Mouse (Mus musculus) neural tube, embryonic 13.5 days (tissue): ENCODE measurements at regions not wholly inside any gene's neighbourhood (a gene's known extent, or its start where the extent isn't known, plus 50 kb on each side); places are given as distances from the start of the nearest gene placed in this dataset.

Experiments used
- ATAC-seq: fragments of 200-750 bp; cut with Nextera tagmentation; 2 replicates; pipeline ENCODE4 v1.8.0; 2017; ENCODE audit warnings: low read depth, mild to moderate bottlenecking, moderate TSS enrichment, moderate library complexity
- H3K27ac ChIP-seq: fragments of 300-500 bp; sonication (generic); replicated peaks from 2 replicates; pipeline ENCODE4 v1.5.1; 2015; ENCODE audit warnings: moderate library complexity, mild to moderate bottlenecking, inconsistent platforms
- H3K27me3 ChIP-seq: fragments of 300-500 bp; sonication (generic); 2 replicates; pipeline ENCODE4 v1.6.1; 2015; ENCODE audit warnings: mild to moderate bottlenecking, inconsistent platforms
- H3K36me3 ChIP-seq: fragments of 300-500 bp; sonication (generic); 2 replicates; pipeline ENCODE4 v1.6.1; 2015; ENCODE audit warnings: mild to moderate bottlenecking, inconsistent platforms
- H3K4me1 ChIP-seq: fragments of 300-500 bp; sonication (generic); replicated peaks from 2 replicates; pipeline ENCODE4 v1.6.1; 2015; ENCODE audit warnings: inconsistent platforms
- H3K4me2 ChIP-seq: fragments of 300-500 bp; sonication (generic); 2 replicates; pipeline ENCODE4 v1.6.1; 2015; ENCODE audit warnings: inconsistent platforms, mild to moderate bottlenecking, moderate library complexity
- H3K4me3 ChIP-seq: fragments of 300-500 bp; sonication (generic); 2 replicates; pipeline ENCODE4 v1.5.1; 2015; ENCODE audit warnings: mild to moderate bottlenecking, inconsistent platforms
- H3K9ac ChIP-seq: fragments of 300-500 bp; sonication (generic); 2 replicates; pipeline ENCODE4 v1.6.1; 2015; ENCODE audit warnings: moderate library complexity, mild to moderate bottlenecking, inconsistent platforms
- H3K9me3 ChIP-seq: fragments of 300-500 bp; sonication (generic); 2 replicates; pipeline ENCODE4 v1.6.1; 2016; ENCODE audit warnings: inconsistent platforms
- WGBS: fragments of 180-500 bp; shearing (Covaris S2); methylation state at CpG from one replicate; pipeline ENCODE4 v1.1.7; 2015; 5-methylcytosine and 5-hydroxymethylcytosine counted together

GRCm38 (mm10) chr6:143768115-143768514 lies 601.1 kb downstream of the Etnk1 start:
- Histone ChIP-seq H3K27ac (no peak overlapping the region), H3K27me3 (no peaks in the 10 kb centered on the region), H3K9ac (no peak overlapping the region), H3K4me2 (no peak overlapping the region), H3K4me1 (no peaks in the 10 kb centered on the region), H3K36me3 (no peaks in the 10 kb centered on the region), H3K4me3 (no peak overlapping the region), H3K9me3 (no peaks in the 10 kb centered on the region)
- no peak for ATAC-seq
- 88% methylated on average over 2 of the region's 2 CpGs for WGBS
